Mouse (Mus musculus) left cerebral cortex, postnatal 14 days (tissue): ENCODE data around the gene Ddah1. TPM values are rescaled to one million over a fixed set of nuclear protein-coding genes. Genes with fewer than 3 reads are reported as not detected.

Source experiments
- DNase-seq, 2 experiments: peaks; one replicate each; pipeline ENCODE4 v3.0.0; 2021 to 2022; ENCODE audit warnings: low spot score in 2 of 2, mixed read lengths in 1 of 2
- intact Hi-C: fragments of 180-260 bp; cut with DNase I; formaldehyde crosslinking; loops from one replicate; pipeline ENCODE4 v1.15.1; 2025
- long read RNA-seq, 2 experiments: library from polyadenylated mRNA; stranded (forward); transcript quantifications; one replicate each; pipeline ENCODE4 v2.0.0; 2021
- total RNA-seq, 2 experiments: library from RNA; stranded (reverse); gene quantifications; 2 replicates each; pipeline ENCODE4 v1.2.3; 2021

The Ddah1 gene
- 10 to 100 TPM; 72.2 to 73.3 TPM for total RNA-seq
- long read RNA-seq, experiment 1, transcript Ddah1-201 (6 exons, 3,764 nt), result major isoform, 81 of 98 reads
- long read RNA-seq, experiment 1, partial matches to known transcripts, result 8 of 98 reads
- long read RNA-seq, experiment 1, other reads (novel, unspliced or antisense), result 9 of 98 reads
- long read RNA-seq, experiment 2, transcript Ddah1-201 (6 exons, 3,764 nt), result major isoform, 73 of 88 reads
- long read RNA-seq, experiment 2, partial matches to known transcripts, result 9 of 88 reads
- long read RNA-seq, experiment 2, other reads (novel, unspliced or antisense), result 6 of 88 reads

GRCm38 (mm10) chr3:145758561-145759378 lies at the start of gene Ddah1:
Gene Ddah1, plus strand, starts transcription at chr3:145758675.
- peak; percentile 46 to 75 for DNase-seq
- intact Hi-C loops, result loop anchor here (2.0 to 5.0 kb wide), 2 partner anchors 106 to 149 kb away; no protein-coding TSS in a partner anchor

DNA sequence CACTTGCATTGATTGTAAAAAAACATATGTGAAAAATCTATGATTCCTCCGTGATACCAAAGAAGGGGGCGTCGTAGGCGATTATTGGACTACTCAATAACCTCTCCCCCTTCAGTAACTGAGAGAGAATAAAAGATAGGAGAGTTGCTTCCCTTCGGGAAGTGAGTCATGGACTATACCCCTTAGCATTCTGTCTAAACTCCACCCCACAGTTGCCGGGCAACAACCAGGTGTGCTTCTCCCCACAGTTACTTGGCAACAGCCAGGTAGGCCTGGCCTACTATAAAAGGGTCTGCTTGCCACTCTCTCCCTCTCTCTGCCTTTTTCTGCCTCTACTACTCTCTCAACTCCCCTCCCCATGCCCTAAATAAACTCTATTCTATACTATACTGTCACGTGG lies 42.6 kb upstream of the Ddah1 start:
- DNase-seq, result no peak
- intact Hi-C loops, result no loop called here

DNA sequence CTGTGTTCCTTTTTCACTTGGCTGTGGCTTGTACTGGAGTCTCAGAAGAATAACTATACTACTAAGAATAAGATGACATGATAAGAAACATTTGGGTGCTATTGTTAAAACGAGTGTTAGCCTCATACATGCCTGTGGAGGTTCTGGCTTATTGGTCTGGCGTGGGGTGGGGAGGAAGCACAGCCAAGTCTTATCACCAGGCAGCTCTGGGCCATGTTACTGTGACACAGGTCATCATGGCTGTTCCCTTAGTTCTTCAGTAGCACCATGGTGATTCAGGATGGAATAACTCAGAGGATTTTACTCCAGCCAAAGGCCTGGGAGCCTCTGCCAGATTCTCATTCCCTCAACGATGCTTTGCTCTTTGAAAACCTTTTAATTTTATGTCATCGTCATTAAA lies 38.8 kb upstream of the Ddah1 start:
- intact Hi-C loops, result loop anchor here (10.0 kb wide), 1 partner anchor 125 kb away; no protein-coding TSS in a partner anchor
- DNase-seq, result no peak

DNA sequence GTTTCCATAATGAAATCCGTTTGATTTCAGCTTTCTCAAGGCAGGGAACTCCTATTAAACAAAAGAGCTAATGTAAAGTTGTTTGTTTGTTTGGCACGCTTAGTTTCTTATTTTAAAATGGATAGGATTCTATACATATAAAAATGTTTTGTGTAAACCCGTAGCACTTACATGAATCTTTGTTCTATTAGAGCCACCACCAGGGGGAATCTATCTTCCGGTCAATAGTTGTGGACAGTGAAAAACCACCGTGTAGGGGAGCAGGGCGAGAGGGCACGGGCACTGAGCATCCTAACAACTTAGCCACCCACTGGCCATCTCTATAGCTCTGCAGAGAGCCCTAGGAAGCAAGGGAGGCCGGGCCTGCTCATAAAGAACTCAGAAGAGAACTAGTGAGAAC lies 33.4 kb upstream of the Ddah1 start:
- DNase-seq, result no peak
- intact Hi-C loops, result loop anchor here (10.0 kb wide), 1 partner anchor 130 kb away; no protein-coding TSS in a partner anchor

DNA sequence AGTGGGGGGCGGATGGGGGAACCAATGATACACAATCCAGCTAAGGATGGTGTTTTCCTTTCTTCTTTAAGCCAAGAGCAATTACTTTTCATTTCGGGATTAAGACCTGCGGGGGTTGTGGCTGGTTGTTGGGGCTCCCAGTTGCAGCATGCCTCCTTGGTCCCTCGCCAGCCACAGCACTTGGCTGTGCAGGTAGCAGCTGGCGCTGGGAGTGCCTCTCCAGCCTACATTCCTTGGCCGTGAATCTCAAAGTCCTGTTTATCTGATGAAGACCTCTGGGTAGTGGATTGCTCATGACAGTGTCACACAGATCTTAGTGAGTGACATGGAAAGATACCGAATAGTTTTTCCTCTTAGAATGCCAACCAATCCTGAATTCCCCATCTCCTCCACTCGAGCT lies 30.1 kb upstream of the Ddah1 start:
- no peak for DNase-seq
- intact Hi-C loops, result loop anchor here (10.0 kb wide), 1 partner anchor 134 kb away; no protein-coding TSS in a partner anchor

DNA sequence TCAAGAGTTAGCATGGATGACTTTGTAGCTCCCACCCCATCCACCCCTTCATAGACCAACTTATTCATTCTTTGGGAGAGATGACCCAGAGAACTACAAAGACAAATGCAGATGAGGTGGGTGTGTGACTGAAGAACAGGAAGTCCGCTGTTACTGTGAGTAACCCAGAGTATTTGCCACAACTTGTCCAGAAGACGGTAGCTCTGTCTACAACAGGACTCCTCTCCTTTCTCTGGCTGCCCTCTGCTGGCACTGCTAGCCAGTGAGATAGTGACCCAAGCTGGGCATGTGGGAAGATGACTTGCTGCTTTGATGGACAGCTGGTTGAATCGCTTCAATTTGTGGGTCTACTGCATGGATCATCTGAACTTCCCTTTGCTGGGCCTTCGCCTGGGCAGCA lies 28.9 kb upstream of the Ddah1 start:
- DNase-seq, result peak in 1 of 2 experiments; percentile 11
- intact Hi-C loops, result loop anchor here (10.0 kb wide), 1 partner anchor 135 kb away; no protein-coding TSS in a partner anchor

DNA sequence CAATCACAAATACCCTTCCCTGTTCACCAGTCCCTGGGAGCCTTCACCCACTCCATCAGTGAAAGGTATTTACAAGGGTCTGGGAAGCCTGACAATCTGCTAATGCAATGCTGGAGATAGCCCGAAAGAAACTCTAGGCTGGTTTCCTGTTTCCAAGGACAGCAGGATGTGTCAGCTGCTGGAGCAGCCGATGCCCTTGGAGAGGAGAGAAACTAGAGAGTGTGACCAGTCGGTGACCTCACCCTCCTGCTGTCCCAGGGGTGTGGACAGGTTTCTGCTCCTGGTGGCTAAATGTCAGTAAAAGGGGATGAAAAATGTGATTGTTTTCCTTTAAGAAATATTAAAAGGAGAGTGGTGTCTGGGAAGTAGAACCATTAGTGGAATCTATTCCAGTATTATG lies 28.4 kb upstream of the Ddah1 start:
- no peak for DNase-seq
- intact Hi-C loops, result no loop called here

- intact Hi-C loops, result no loop called here
Measured at GRCm38 (mm10) chr3:145734857-145735256, 23.6 kb upstream of the Ddah1 start.

GRCm38 (mm10) chr3:145736562-145736961 lies 21.9 kb upstream of the Ddah1 start:
- intact Hi-C loops, result no loop called here

More at GRCm38 (mm10) chr3:145734857-145735256, 23.6 kb upstream of the Ddah1 start:
- no peak for DNase-seq

DNA sequence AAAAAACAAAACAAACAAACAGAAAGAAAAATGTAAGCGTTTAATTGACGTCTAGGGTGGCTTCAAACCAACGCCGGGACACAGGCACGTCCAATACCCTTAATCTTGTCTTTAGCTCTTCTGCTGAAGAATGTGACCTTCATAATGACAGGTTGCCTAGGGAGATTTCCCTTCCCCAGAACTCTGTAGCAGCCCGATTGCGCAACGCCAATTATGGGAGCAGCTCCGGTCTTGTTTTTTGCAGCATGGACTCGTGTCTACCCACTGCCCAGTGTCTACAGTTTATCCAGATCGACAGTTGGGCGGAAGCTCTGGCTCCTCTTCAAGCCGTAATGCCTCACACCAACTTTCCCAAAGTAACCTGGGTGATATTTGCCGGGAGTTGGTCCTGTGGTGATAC lies 19.8 kb upstream of the Ddah1 start:
- intact Hi-C loops, result no loop called here
- no peak for DNase-seq

More at GRCm38 (mm10) chr3:145736562-145736961, 21.9 kb upstream of the Ddah1 start:
- no peak for DNase-seq

GRCm38 (mm10) chr3:145739904-145740303 lies 18.6 kb upstream of the Ddah1 start:
- intact Hi-C loops, result no loop called here
- no peak for DNase-seq

DNA sequence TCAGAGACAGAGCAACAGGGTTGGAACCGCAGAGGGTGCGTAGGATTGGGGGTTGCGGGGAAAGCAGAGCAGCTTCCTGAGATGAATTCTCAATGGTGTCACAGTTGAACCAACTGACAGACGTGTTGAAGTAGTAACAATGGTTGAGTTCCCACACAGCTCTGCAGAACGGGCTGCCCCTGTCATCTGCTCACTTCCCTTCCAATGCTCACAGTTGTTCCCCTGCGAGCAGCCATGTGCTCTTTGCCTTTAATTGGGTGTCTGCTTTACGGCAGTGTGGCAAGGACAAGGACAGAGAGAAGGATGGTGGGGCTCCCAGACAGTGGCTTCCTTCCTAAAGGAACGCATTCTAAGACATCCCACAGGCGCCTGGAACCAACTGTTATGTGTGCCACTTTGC lies 15.4 kb upstream of the Ddah1 start:
- intact Hi-C loops, result no loop called here

GRCm38 (mm10) chr3:145743476-145744027 lies 14.9 kb upstream of the Ddah1 start:
- no peak for DNase-seq
- intact Hi-C loops, result no loop called here

More for the DNA sequence above, 15.4 kb upstream of the Ddah1 start:
- no peak for DNase-seq

DNA sequence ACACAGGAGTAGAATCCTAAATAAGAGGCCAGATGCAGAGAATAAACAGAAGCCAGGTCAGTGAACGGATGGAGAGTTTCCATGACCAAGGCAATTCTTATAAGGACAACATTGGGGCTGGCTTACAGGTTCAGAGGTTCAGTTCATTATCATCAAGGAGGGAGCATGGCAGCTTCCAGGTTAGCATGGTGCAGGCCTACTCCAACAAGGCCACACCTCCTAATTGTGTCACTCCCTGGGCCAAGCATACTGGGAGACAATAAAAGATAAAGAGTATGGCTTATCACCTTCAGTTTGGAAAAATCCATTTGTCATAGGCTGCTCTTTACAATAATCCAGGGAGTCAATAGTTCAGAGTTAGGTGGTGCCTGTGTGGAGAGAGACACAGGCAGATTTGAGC lies 9.8 kb upstream of the Ddah1 start:
- DNase-seq, result no peak
- intact Hi-C loops, result no loop called here

- intact Hi-C loops, result loop anchor here (5.0 kb wide), 1 partner anchor 151 kb away; no protein-coding TSS in a partner anchor
- no peak for DNase-seq
Measured at GRCm38 (mm10) chr3:145756457-145756856, 2.0 kb upstream of the Ddah1 start.

- intact Hi-C loops, result loop anchor here (5.0 kb wide), 1 partner anchor 150 kb away; no protein-coding TSS in a partner anchor
- DNase-seq, result no peak
Measured at GRCm38 (mm10) chr3:145757177-145757576, 1.3 kb upstream of the Ddah1 start.

GRCm38 (mm10) chr3:145757844-145758243 lies 631 bp upstream of the Ddah1 start:
- intact Hi-C loops, result loop anchor here (2.0 to 5.0 kb wide), 2 partner anchors 105 to 149 kb away; no protein-coding TSS in a partner anchor
- DNase-seq, result no peak

DNA sequence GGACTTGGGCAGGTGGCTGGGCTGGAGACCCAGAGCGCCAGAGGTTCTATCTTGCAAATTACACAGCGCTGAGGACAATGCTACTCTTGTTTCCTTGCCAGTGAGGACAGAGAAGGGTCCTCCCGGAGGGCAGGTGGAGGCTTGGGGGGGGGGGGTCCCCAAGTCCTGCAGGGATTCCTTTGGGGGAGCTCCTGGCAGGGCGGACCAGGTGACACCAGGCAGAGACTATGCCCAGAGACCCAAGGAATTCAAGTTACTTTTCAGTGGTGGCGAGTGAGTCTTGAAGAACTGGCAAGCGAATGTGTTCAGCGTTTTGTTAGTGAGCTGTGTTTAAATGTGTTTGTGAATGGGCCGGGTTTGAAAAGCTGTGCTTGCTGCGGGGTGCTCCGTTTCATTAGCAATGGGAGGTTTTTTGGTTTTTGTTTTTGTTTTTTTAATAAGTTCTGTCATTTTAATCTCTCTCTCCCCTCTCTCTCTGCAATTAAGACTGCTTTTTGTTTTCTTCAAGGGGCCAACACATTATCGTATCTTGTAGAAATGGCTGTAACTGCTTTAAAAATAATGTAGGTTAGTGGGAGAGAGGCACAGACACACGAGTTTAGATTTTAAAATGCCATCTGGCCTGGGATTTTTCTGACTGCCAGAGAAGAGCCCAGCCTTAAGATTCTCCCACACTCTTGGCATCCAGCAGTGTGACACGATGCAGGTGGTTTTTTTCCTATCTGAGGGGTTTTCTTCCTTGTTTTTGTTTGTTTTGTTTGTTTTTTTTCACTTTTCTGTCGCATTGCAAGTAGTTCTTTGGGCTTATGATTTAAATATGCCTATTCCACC lies 1.1 kb downstream of the Ddah1 start:
- intact Hi-C loops, result loop anchor here (2.0 to 5.0 kb wide), 2 partner anchors 107 to 148 kb away; no protein-coding TSS in a partner anchor
- peak; percentile 40 to 46 for DNase-seq

DNA sequence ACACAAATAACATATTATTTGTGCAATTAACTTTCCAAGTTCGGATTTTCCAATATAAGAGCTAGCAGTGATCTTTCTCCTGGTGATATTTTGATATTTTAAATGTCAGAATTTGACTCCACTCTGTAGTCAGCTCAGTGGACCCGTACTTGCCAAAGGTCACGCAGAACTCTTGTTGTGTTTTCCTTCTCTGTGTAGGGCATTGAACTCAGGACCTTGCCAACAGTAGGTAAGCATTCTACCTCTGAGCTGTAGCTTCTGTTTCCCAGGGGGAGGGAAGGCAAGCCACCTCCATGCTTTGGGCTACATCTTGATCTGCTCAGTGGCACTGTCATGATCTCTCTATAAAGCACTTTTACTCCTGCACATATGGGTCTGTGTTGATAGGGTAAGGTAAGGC lies 2.1 kb downstream of the Ddah1 start:
- no peak for DNase-seq
- intact Hi-C loops, result no loop called here
